Mouse (Mus musculus) spleen, postnatal 14 days (tissue): ENCODE results near the gene Sun1.

Experiments used
- DNase-seq, 2 experiments: peaks; one replicate each; pipeline ENCODE4 v3.0.0; 2021 to 2022; ENCODE audit warnings: low spot score in 2 of 2

The Sun1 gene

DNA sequence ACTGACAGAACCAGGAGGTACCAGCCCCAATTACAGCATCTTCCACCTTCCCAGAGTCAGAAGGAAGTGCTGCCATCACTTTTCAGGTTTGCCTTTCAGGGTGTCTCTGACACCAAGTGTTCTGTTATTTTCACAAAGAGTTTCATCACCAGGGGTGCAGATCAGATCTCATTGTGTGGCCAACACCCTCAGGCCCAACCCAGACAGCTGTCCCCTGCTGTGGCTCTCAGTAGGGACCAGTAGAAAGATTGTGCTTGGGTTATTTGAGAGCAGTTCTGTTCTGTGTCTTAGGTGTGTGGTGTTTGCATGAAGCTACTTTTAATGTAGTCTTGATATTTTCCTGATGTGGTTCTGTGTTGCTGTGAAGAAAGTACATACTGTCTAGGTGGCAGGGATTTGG lies 7.7 kb downstream of the Sun1 start:
- no peak for DNase-seq

DNA sequence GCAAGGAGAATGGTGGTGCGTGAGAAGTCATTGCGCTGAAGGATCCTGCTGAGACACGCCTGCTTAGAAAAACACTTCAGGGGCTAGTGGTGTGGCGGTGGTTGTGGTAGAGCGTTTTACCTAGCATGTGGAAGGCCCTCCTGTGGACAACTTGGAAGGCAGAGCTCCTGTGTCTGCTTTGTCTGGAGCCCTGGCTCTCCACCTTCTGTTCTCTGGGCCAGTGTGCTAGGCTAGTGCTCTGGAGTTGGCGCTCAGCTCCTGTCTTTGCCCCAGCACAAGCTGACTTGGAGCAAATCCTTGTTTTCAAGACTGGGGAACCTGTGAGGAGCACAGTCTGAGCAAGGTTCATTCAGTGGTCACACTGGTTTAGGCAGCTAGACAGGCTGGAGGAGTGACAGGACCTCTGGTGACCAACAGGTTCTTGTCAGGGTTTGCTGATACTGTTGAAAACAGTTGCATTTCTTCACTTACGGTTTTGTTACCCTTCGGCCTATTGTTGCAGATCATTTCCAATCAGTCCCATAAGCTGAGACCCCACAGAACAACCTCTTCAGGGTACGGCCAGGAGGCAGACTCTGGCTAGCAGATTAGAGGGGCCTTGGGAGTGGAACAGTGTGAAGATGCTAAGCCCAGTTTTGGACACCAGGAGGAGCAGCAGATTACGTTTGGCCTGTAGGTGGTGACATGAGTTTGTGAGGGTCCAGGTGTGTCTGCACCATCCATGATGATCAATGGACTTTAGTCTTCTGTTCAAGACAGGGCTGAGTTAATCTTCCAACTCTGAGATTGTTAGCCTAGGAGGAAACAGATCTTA lies 8.6 kb downstream of the Sun1 start:
- DNase-seq, result no peak

DNA sequence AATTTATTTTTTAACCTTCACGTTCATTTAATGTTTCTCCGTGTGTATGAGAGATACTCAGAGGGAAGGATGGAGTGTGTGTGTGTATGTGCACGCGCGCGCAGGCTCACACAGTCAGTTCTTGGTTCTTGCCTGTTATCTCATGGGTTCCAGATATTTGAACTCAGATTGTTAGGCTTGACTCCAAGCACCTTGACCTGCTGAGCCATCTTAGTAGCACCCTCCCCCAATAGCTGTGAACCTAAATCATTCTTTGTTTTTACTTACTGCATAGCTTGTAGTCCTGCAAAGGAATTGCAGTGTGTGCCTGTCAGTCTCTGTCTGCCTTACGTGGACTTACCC lies 9.2 kb downstream of the Sun1 start:
- DNase-seq, result no peak

- no peak for DNase-seq
Measured at GRCm38 (mm10) chr5:139211737-139212385, 11.4 kb downstream of the Sun1 start.

DNA sequence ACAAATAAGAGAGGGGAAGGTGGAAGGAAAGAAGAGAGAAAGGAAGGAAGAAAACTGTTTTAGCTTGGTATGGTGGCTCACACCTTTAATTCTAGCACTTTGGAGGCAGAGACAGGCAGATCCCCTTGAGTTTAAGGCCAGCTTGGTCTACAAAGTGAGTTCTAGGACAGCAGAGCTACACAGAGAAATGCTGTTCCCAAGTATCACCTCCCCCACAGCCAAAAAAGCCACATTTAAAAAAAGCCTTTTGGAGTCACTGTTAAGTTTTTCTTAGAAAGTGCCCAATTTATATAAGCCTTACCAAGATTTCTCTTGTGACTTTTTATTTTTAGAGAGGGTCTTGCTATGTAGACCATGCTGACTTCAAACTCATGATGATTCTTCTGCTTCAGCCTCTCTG lies 13.9 kb downstream of the Sun1 start:
- no peak for DNase-seq

DNA sequence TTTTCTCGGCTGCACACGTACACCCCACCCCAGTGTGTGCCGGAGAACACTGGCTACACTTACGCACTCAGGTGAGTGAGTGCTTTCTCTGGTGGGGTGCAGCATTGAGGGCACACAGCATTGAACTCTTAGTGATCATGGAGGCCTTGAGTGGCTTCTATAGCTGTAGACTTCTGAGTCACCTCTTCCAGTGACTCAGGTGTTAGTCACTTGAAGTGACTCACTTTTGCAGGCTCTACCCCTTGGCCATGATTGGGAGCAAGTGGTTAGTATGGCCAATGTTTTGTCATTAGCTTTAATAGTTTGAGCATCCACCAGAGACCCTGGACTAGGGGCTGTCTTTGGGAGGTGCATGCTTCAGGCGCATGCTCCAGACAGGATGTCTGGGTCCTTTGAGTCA lies 14.7 kb downstream of the Sun1 start:
- DNase-seq, result no peak

DNA sequence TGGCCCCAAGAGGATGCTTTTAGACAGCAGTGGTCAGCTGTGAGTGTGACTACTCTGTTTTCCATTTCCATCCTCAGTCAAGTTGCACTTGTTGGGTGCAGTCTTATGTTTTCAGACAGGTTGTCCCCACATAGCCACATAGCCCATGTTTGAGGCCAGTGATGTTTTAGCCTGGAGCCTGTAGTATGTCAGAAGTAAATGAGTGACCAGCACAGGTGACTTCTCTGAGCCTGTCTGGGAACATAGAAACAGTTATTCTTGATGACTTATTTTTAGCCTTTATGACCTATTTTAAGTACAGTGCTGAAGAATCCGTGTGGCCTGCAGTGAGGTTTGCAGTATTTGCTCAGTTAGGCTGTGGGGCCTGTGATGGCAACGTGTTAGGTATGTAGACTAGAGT lies 15.7 kb downstream of the Sun1 start:
- no peak for DNase-seq

GRCm38 (mm10) chr5:139216774-139217173 lies 16.3 kb downstream of the Sun1 start:
- DNase-seq, result no peak

- no peak for DNase-seq
Measured at GRCm38 (mm10) chr5:139220006-139220515, 19.6 kb downstream of the Sun1 start.

DNA sequence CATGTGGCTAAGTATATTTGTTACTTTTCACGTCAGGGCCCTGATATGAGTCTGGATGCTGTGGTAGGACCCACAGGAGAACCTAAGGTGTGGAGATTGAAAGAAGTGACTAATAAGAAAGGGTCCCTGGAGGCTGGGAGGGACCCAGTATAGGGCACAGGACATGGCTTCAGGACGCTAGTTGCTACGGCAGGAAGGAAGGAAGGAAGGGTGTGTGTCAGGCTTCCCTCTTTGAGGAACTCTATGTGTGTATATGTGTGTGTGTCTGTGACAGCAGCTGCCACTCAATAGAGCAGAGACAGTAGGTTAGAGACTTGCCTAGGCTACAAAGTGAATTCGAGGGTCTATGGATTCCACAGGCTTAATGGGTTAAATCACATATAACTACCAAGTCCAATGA lies 20.2 kb downstream of the Sun1 start:
- no peak for DNase-seq

DNA sequence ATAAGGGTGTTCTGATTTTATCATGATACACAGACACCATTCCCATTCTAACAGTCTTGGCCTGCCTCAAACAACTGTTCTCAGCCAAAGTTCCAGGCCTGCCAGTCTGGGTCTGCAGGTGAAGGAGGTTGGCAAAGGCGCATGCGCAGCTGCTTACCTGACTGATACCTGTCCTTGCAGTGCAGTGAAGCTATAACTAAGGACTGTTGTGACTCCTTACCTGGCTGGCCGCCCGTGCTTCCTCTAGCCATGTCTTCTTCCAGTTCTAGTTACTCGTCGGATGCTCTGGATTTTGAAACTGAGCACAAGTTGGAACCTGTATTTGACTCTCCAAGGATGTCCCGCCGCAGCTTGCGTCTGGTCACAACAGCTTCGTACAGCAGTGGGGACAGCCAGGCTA lies 22.9 kb downstream of the Sun1 start:
- DNase-seq, result no peak

GRCm38 (mm10) chr5:139227236-139227635 lies 26.8 kb downstream of the Sun1 start:
- DNase-seq, result no peak

- DNase-seq, result no peak
Measured at GRCm38 (mm10) chr5:139227645-139228044, 27.2 kb downstream of the Sun1 start.

GRCm38 (mm10) chr5:139228318-139228717 lies 27.9 kb downstream of the Sun1 start:
- no peak for DNase-seq

GRCm38 (mm10) chr5:139229716-139230115 lies 29.3 kb downstream of the Sun1 start:
- DNase-seq, result no peak

GRCm38 (mm10) chr5:139232083-139232482 lies 31.6 kb downstream of the Sun1 start:
- no peak for DNase-seq

- DNase-seq, result no peak
Measured at GRCm38 (mm10) chr5:139234423-139234822, 34.0 kb downstream of the Sun1 start.

- no peak for DNase-seq
Measured at GRCm38 (mm10) chr5:139237436-139237835, 37.0 kb downstream of the Sun1 start.

DNA sequence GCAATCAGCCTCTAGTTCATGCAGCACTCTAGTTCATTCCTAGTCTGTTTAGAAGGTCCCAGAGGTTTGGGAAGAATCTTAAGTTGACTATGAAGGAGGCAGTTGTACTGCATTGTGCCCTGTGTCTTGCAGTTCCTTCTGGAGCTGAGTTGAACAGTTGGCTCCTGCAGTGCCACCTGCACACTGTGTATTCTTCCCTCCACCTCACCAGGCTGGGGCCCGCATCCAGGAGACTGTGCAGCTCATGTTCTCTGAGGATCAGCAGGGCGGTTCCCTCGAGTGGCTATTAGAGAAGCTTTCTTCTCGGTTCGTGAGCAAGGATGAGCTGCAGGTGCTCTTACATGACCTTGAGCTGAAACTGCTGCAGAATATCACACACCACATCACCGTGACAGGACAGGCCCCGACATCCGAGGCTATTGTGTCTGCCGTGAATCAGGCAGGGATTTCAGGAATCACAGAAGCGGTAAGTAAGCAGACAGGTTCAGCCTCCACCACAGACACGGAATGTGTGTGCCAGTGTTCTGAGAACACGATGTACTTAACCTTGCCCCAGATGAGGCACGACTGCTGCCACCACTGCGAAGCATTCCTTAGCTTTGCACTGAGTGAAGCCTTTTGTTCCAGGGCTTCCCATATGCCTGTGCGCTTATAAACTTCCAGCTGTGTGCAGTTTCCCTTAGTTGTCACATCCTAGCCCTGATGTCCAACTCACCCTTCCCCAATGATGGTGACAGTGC lies 40.8 kb downstream of the Sun1 start:
- no peak for DNase-seq

GRCm38 (mm10) chr5:139243384-139243783 lies 42.9 kb downstream of the Sun1 start:
- DNase-seq, result no peak

GRCm38 (mm10) chr5:139247767-139248166 lies 47.3 kb downstream of the Sun1 start:
- no peak for DNase-seq

GRCm38 (mm10) chr5:139248846-139249245 lies 48.4 kb downstream of the Sun1 start:
- DNase-seq, result no peak

GRCm38 (mm10) chr5:139251279-139251678 lies 50.8 kb downstream of the Sun1 start:
- DNase-seq, result no peak
